Mouse (Mus musculus): ENCODE data around the gene Pef1. TPM values are rescaled to one million over a fixed set of nuclear protein-coding genes. Genes with fewer than 3 reads are reported as not detected.

The Pef1 gene
- 73.2 and 82.1 TPM in 2 replicates for polyA plus RNA-seq (2012; rRNA removed)

DNA sequence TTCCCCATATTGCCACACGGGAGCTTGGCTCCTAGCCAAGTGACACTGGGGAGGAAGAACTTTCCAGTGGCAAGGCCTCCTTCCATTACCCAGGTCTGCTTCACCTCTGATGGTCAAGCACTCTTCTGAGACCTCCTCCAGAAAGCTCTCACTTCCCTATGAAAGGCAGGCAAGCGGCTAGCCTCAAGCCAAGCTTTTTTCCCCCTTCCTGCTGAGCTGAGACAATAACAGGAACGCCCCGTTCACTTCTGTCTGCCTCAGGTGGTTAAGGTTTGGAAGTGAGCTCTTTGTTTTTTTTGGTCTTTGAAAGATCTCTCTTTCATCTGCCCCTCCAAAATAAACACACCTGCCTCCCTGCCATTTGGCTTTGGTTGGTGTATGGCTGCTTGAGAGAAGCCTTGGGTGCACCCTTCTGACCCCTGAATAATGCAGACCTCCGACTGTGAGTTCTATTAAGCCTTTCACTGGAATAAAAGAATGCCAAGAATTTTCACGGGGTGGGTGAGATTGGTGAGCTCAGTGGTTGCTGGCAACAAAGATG lies at the start of gene Pef1:
TSS of gene Pef1 (plus strand) at position 448 of the 541 bp plus-strand sequence.
- DNase-seq (ENCODE audit: low spot score) = no peak

DNA sequence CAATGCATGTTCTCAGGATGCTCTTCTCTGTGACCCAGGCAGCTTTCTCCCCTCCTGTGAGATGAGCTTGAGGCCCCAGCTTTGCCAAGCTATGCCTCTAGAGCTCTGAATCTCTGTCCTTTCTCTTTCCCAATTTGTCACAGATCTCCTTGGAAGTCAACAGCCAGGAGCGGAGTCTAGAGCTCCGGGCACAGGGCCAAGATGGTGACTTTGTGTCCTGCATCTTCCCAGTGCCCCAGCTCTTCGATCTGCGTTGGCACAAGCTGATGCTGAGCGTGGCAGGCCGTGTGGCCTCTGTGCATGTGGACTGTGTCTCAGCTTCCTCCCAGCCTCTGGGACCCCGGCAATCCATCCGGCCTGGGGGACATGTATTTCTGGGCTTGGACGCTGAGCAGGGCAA lies 49.2 kb upstream of the Pef1 start:
- no peak for DNase-seq (ENCODE audit: low spot score)

DNA sequence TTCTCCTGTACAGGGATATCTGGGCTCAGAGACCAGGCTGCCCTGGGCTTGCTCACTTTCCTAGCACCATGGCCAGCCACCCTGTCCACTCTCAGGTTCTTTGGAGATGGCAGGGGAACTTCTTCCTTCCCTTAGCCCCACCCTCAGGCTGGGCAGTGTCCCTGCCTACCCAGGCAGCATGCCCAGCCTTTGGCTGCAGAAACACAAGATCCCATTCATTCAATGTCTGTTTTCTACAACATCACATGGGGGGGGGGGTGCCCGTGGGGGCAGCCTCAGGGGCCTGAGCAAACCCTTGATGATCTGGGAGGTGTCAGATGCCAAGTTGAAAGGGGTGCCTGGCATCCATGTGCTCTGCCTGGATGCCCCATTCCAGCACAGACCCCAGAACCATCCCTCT lies 47.6 kb upstream of the Pef1 start:
- no peak for DNase-seq (ENCODE audit: low spot score)

DNA sequence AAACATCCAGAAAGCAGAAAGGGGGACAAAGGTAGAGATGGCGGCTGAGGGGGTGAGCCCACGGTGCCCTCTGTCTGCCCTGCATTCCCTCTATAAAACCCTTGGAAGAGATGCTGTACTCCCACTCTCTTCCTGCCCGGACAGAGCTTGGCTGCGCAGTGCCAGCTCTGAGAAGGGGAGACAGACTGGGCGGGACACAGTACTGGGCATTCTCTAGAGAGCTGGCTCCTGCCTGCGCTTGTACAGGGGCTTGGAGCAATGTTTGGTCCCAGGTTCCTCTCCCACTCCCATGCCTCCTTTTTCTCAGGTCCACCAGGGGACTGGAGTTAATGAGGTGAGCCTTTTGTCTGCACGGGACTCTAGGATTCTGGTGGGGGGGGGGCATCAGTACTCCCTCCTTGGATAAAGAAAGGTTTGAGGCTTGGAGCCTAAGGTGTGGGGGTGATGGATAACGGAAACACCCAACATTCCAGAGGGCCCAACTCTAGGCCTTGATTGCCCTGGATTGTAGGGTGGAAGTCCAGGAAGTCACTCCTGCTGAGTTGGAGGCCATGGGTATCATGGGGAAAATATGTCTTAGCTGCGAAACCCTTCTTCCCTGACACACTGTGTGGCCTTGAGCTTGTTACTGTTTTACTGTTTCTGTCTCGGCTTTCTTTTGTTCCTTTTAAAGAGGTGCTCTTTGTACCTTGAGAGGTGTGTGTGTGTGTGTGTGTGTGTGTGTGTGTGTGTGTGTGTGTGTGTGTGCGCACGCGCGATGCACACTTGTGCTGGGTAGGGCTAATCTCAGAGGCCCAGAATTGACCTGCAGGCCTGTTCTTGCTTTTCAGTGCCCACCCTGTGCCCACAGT lies 47.0 kb upstream of the Pef1 start:
- no peak for DNase-seq (ENCODE audit: low spot score)

DNA sequence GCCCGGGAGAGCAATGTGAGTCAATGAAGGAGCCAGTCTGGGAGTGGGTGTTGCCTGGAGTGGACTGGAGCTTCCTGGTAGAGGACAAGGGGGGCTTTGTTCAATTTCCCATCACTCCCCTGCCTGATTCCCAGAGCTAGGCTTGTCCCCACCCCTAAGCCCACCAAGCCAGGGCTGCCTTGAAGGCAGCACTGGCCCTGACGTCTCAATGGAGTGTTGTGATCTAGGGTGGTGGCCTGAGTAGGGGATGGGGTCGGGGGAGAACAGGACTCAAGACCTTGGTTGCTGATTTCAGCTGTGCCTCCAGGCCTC lies 46.4 kb upstream of the Pef1 start:
- DNase-seq (ENCODE audit: low spot score) = no peak

DNA sequence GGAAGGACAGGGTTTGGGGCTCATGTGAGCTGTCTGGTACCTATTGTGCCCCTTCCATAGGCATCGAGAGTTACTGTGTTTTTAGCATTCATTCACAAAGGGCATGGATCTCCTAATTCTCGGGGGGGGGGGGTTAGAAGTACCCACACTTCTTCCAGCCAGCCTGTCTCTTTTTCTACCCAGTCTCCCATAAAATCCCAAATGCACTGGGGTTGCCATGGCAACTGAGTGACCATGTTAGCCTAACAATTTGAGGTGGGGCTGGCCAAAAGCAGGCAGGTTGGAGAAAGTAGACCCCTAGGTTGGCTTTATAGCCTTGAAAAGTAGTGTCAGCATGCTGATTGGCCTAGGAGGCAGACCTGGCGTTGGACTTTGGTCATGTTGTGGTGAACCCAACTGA lies 45.9 kb upstream of the Pef1 start:
- DNase-seq (ENCODE audit: low spot score) = no peak

DNA sequence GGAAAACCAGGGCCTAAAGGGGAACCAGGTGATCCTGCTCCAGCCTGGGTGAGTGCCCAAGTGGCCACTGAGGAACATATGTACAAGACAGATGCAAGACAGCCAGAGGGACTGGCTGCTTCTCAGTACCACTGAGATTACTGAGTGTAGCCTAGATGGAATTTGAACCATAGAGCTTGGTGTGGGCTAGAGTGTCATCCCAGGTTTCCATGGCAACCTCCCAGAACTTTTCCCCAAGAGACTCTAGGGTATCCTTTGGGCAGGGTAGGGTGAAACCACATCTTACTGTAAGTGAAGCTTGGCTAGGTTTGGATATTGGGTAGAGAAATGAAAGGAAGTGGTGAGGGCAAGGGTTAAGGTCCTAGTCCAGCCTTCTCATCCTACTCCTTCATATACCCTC lies 41.4 kb upstream of the Pef1 start:
- no peak for DNase-seq (ENCODE audit: low spot score)

DNA sequence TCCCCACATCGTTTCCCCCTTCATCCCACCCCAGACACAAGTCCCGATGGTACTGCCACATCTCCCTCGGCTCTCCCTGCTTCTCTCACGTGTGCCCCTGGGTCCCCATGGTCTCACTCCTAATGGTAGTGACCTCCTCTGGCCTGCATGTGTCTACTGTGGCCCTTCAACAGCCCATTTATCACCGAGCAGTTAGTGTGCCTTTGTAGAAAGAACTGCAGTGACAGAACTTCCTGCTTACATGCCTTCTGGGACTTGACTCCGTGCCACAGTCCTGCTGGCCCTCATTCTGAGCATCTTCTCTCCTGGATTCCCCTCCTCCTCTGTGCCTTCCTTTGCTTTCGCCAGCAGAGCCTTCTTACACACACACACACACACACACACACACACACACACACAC lies 39.2 kb upstream of the Pef1 start:
- DNase-seq (ENCODE audit: low spot score) = no peak

DNA sequence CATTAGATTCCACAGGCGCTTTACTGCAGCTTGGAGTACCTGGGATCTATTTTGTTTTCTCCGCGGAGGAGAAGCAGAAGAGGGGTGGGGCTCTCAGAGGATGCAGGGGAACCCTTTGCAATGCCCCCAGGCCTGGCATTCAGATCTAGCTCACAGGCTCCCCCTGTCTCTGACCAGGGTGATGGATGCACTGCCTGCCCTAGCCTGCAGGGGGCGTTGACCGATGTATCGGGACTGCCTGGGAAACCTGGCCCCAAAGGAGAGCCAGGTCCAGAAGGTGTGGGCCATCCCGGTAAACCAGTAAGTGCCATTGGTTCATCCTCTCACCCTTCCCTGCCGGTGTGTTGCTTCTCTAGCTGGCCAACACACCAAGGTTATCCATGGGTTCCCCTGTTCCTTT lies 35.5 kb upstream of the Pef1 start:
- DNase-seq (ENCODE audit: low spot score) = no peak

DNA sequence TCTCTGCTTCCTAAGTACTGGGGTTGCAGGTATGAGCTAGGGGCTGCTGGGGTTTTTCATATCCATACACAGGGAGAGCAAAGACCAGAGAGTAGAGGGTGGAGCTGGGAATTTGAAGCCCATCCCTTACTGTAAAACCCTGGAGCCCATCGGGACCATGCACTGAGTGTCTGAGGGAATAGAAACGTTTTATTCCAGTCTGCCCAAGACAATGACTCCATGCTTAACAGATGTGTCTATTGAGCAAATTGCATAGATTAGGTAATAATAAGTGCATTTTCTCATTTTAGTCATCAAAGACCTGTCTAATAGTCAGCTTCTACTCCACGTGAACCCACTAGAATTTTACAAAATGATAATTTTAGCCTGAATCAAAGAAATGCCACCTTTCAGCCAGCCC lies 31.8 kb upstream of the Pef1 start:
- DNase-seq (ENCODE audit: low spot score) = no peak

DNA sequence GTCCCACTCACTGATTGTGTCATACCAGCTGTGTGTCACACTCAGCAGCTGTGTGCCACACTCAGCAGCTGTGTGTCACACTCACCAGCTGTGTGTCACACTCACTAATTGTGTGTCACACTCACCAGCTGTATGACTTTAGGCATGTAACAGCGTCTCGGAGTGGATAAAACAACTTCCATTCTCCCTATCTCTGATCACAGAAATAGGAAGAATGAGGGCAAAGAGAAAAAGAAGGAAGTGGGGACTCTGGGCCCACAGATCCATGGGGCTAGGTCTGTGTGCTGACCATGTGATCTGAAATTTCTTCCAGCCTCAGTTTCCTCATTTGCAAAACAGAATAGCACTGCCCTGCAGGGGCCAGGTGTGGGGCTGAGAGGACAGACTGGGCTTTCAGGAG lies 30.6 kb upstream of the Pef1 start:
- DNase-seq (ENCODE audit: low spot score) = no peak

DNA sequence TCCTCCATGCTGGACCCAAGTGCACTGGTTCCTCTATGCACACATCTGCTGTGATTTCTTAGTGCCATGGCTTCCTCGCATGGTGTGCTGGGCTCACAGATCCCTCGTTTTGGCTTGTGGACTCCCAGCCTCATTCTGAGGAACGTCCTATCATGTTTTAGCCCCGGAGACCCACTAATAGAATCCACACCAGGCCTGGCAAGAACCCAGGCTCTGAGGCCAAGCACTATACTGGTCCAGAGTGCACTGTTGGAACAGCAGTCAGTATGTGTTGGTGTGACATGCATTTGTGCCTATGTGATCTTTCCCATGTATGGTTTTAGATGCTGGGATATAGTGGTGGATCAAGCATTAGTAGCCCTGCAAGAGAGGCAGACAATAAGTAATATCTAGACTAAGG lies 29.0 kb upstream of the Pef1 start:
- no peak for DNase-seq (ENCODE audit: low spot score)

DNA sequence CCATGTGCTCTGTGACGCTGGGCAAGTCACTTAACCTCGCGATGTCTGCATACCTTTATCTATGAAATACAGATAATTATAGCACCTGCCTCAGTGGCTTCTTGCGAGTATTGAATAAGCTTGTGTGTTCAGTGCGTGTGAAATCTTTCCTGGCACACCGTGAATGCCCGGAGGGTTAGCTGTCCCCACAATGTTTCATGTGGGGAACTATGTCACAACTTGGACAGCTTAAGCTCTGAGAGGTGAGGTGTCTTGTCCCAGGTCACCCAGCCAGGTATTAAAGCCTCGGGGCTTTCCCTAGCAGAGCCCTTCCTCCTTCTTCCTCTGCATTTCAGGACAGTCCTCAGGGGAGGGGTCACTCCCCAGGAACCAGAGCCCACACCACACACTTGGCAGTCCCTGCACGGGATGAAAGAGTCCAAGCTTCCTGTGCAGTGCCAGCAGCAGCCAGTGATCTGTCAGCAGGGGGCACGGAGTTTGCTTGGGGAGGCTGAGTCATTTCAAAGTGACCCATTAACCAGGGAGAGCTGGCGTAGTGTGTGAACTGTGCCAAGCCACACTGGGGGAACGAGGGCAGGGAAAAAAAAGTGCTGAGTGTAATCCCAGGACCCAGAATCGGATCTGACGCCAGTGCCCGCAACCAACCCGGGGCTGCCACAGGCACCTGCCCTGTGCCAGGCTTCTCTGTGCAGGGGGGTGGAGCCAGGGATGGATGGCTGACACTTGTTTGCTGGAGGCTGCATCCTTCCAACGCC lies 27.4 kb upstream of the Pef1 start:
- DNase-seq (ENCODE audit: low spot score) = no peak

DNA sequence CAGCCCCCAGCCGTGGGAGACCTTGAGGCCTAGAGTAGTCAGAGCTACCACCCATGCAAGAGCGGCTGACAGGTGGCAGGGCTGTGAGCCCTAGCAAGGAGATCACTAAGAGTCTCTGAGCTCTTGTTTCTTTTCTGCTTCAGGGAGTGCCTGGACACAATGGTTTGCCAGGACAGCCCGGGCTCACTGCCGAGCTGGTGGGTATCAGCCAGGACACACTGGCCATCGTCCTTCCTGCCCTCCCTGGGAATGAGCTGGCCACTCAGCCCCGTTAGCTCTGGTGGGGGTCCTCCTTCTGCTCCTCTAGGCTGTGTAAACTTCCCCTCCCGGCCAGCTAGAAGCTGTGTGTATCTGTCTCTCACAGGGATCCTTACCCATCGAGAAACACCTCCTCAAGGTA lies 25.5 kb upstream of the Pef1 start:
- DNase-seq (ENCODE audit: low spot score) = no peak

DNA sequence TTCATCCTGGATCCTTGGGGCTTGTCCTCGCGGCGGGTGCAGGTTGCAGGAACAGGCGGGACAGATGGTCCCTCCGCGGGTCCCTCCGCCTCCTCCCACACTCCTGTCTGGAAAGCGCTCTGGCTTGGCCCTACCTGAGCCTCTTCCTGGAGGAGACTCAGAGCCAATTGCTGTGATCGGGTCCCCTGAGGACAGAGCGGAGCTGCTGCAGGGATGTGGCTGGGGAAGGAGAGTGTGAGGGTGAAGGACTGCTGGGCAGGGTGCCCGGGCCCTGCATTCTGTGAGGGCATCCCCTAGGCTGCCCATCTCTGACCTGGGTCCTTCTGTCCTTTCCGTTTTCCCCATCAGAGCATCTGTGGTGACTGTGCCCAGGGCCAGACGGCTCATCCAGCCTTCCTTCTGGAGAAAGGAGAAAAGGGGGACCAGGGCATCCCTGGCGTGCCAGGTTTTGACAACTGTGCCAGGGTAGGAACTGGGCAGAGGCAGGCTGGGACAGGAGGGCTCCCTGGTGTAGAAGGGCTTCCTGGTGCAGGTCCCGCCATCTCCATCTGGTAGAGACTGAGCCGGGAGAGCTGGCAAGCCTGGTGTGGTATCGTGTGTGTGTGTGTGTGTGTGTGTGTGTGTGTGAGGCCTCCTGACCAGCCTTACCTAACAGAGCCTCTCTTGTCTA lies 23.4 kb upstream of the Pef1 start:
- DNase-seq (ENCODE audit: low spot score) = no peak

DNA sequence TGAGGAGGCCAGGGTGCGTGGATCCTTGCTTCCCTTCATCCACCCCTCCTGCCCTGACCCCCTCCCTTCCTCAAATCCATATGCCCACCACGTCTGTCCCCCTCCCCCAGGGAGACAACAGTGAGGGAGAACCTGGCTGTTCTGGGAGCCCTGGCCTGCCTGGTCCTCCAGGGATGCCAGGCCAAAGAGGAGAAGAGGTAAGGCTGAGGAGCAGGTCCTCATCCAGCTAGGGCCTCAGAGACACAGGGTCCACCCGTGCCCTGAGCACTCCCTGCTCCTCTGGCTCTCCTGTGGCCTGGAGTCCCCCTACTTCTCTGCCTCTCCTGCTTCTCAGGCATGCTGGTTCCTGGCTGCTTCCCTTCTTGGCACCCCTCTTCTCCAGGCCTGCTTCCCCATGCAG lies 22.8 kb upstream of the Pef1 start:
- no peak for DNase-seq (ENCODE audit: low spot score)

DNA sequence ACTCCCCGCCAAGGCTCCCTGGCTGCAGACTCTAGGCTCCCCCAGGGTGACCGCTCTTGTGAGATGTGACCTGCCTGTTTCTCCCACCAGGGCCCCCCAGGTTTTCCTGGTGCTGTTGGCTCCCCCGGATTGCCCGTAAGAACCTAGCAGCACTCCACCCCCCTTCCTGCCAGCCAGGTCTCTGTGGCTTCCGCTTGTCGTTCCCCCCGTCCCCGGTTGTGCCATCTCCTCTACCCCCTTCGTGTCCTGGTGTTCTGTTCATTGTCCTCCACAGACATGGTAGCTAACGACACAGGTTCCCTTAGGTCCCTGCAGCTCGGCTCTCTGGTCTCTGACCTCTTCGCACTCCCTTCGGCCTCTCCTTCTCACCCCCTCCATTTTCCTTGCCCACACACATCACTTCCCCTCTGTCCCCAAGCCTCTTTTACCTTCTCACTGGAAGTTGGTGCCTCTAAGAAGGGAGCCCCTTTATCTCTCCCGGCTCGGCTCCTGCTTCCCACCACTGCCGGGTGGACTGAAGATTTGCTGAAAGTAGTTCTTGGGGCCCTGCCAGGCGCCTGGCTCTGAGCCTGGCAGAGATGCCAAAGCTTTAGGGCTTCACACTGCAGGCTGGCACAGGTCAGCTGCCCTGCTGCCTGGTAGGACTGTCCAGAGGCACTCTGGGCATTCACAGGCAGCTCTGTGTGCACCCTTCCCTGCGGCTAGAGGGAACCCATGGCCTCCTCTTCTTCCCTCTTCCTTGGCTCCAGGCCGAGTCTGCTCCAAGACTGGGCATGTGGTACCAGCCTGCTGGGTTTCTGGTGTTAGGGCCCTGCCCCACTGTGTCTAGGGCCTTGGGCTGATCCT lies 20.8 kb upstream of the Pef1 start:
- DNase-seq (ENCODE audit: low spot score) = peak; percentile 36

DNA sequence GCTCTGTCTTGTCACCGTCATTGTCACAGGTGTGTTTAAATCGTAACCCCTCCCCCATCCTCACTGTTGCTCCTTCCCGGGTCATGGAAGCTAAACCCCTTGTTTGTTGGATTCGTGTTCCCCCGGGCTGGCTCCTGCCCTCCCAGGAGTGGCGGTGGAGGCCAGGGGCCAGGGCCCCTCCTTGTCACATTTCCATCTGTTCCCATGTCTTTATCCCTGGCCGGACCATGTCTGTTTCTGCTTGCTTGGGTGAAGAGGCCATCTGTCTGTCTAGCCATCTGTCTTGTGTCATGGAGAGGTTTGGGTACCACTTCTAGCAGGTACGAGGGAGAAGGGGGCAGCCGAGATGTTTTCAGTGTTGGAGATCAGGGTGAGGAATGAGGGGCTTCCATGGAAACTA lies 20.1 kb upstream of the Pef1 start:
- DNase-seq (ENCODE audit: low spot score) = no peak

DNA sequence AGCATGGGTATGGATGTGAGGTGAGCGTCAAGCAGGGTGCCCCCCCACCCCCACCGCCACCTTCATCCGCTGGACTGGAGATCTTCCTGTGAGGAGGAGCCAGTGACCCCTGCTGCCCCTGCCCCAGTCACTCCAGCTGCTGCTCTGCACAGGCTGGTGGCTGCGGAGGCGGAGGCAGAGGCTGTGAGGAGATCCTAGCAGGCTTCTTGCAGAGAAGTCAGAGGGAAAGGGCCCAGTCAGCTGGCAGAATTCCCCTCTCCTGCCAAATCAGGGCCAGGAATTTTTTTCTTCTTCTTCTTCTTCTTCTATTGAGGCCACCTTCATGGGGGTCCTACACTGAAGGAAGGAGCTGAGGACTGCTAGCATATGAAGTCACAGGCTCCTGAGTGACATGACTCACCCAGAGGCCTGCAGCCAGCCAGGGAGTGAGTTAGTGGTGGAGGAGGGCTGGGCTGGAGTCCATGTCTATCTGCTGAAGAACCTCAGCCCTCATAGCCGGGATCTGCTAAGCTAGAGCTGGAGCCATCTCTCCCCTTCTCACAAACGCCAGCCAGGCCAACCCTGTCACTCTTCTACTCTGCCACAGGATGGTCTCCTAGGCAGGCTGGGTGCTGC lies 17.9 kb upstream of the Pef1 start:
- no peak for DNase-seq (ENCODE audit: low spot score)

DNA sequence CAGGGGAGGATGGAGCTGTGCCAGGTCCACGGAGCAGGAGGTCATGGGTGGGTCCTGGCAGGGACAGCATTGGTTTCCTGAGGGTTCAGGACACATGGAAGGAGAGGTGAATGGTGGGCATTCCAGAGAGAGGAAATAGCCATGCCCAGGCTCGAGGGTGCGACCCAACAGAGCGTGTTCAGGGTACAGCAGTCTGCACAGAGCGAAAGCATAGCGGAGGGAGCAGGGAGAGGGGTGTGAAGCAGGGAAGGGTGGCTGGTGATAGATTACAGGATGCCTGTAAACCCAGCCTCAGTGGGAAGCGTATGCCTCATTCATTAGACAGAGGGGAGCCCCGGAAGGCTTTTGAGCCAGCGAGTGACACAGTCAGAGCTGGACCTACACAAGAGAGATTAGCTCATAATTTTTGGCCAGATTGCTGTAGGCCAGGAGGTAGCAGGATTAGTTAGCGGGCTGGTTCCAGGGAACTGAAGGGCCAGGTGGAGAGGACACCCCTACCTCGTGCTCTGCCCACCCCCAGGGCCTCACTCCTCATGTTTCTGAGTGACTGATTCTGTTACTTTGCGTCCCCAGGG lies 17.0 kb upstream of the Pef1 start:
- no peak for DNase-seq (ENCODE audit: low spot score)

DNA sequence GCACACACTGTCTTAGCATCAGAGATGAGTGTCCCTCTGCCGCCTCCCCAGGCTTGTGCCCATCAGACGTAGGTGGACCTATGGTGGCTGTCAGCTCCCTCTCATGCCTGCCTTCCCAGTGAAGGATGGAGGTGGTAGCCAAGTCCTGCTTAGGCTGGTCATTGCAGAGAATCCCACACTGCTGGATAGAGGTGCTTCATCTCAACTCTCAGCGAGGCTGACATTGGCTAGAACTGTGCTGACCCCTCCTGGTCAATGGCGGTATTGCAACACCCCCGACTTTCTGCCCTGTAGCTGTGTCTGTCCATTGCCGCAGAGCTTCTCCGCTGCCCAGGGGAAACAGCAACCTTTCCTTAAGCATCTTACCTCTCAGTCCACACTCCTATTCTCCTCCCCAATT lies 15.1 kb upstream of the Pef1 start:
- peak; percentile 93 for DNase-seq (ENCODE audit: low spot score)

Measured in urinary bladder, adult 2 months (tissue).